Mouse (Mus musculus) stomach, embryonic 15.5 days (tissue): ENCODE measurements around the gene Add3. TPM values are rescaled to one million over a fixed set of nuclear protein-coding genes. Genes with fewer than 3 reads are reported as not detected.

Experiments used
- ATAC-seq: fragments of 200-750 bp; cut with Nextera tagmentation; 2 replicates; pipeline ENCODE4 v1.8.0; 2017; ENCODE audit warnings: low read depth, moderate number of reproducible peaks, moderate TSS enrichment; ENCODE audit not compliant: insufficient read depth, low FRiP score
- H3K27ac ChIP-seq: fragments of 300-500 bp; sonication (generic); 2 replicates; pipeline ENCODE4 v1.5.1; 2015; ENCODE audit warnings: mild to moderate bottlenecking, inconsistent platforms
- H3K27me3 ChIP-seq: fragments of 300-500 bp; sonication (generic); replicated peaks from 2 replicates; pipeline ENCODE4 v1.6.1; 2015; ENCODE audit warnings: inconsistent platforms
- H3K36me3 ChIP-seq: fragments of 300-500 bp; sonication (generic); 2 replicates; pipeline ENCODE4 v1.6.1; 2015; ENCODE audit warnings: inconsistent platforms
- H3K4me1 ChIP-seq: fragments of 300-500 bp; sonication (generic); 2 replicates; pipeline ENCODE4 v1.6.1; 2015; ENCODE audit warnings: inconsistent platforms
- H3K4me2 ChIP-seq: fragments of 300-500 bp; sonication (generic); 2 replicates; pipeline ENCODE4 v1.6.1; 2015; ENCODE audit warnings: mild to moderate bottlenecking, inconsistent platforms
- H3K4me3 ChIP-seq: fragments of 300-500 bp; sonication (generic); replicated peaks from 2 replicates; pipeline ENCODE4 v1.5.1; 2015; ENCODE audit warnings: inconsistent platforms
- H3K9ac ChIP-seq: fragments of 300-500 bp; sonication (generic); 2 replicates; pipeline ENCODE4 v1.6.1; 2015; ENCODE audit warnings: inconsistent platforms
- H3K9me3 ChIP-seq: fragments of 300-500 bp; sonication (generic); 2 replicates; pipeline ENCODE4 v1.6.1; 2016; ENCODE audit warnings: inconsistent platforms
- WGBS: fragments of 180-500 bp; shearing (Covaris S2); methylation state at CpG from one replicate; pipeline ENCODE4 v1.1.7; 2015; 5-methylcytosine and 5-hydroxymethylcytosine counted together
- polyA plus RNA-seq: library from polyadenylated mRNA; unstranded; fragments of >200 nt; fragmentation: Nextera tagmentation; extraction: Ambion mirVana; gene quantifications from 2 replicates; pipeline ENCODE4 v1.2.1, GENCODE M21; 2015

Gene Add3
- polyA plus RNA-seq, 1 experiment from 2014 or later: 89.0 TPM

GRCm38 (mm10) chr19:53273055-53273722 is 132.9 kb downstream of the Add3 start:
- H3K9ac ChIP-seq: no peak overlapping the region
- no peaks in the 10 kb centered on the region for H3K9me3 ChIP-seq
- 79% methylated on average over 17 of the region's 17 CpGs for WGBS
- H3K27me3 ChIP-seq: no peaks in the 10 kb centered on the region
- no peaks in the 10 kb centered on the region for H3K36me3 ChIP-seq
- no peak overlapping the region for H3K4me2 ChIP-seq
- H3K27ac ChIP-seq: no peak overlapping the region
- H3K4me1 ChIP-seq: no peaks in the 10 kb centered on the region
- no peak overlapping the region for H3K4me3 ChIP-seq
- ATAC-seq: no peak

- WGBS: 85% methylated on average over 23 of the region's 23 CpGs
- ATAC-seq: no peak
- H3K9ac ChIP-seq: no peak overlapping the region
- H3K27me3 ChIP-seq: no peaks in the 10 kb centered on the region
- no peak overlapping the region for H3K4me3 ChIP-seq
- no peak overlapping the region for H3K4me2 ChIP-seq
- H3K4me1 ChIP-seq: no peaks in the 10 kb centered on the region
- H3K27ac ChIP-seq: no peak overlapping the region
- no peaks in the 10 kb centered on the region for H3K36me3 ChIP-seq
- H3K9me3 ChIP-seq: no peaks in the 10 kb centered on the region
Observed at GRCm38 (mm10) chr19:53273781-53274428, 133.7 kb downstream of the Add3 start.

GRCm38 (mm10) chr19:53275204-53275603 is 135.0 kb downstream of the Add3 start:
- Histone ChIP-seq H3K4me3 (no peak overlapping the region), H3K4me2 (no peak overlapping the region), H3K36me3 (no peaks in the 10 kb centered on the region), H3K27ac (no peak overlapping the region), H3K4me1 (no peaks in the 10 kb centered on the region), H3K27me3 (no peaks in the 10 kb centered on the region), H3K9me3 (no peaks in the 10 kb centered on the region), H3K9ac (no peak overlapping the region)
- WGBS: 29% methylated on average over 3 of the region's 3 CpGs
- no peak for ATAC-seq

- Histone ChIP-seq H3K27ac (no peak overlapping the region), H3K4me3 (no peak overlapping the region), H3K36me3 (no peaks in the 10 kb centered on the region), H3K9ac (no peak overlapping the region), H3K9me3 (no peaks in the 10 kb centered on the region), H3K4me1 (no peaks in the 10 kb centered on the region), H3K27me3 (no peaks in the 10 kb centered on the region), H3K4me2 (peak overlapping the region; percentile 11; the same call in 1 of the 2 replicates)
- ATAC-seq: no peak
- 59% methylated on average over 19 of the region's 19 CpGs for WGBS
Observed at GRCm38 (mm10) chr19:53276902-53277707, 136.9 kb downstream of the Add3 start.

GRCm38 (mm10) chr19:53278491-53279415 is 138.5 kb downstream of the Add3 start:
- Histone ChIP-seq H3K27ac (no peak overlapping the region), H3K36me3 (no peaks in the 10 kb centered on the region), H3K27me3 (no peaks in the 10 kb centered on the region), H3K9me3 (no peaks in the 10 kb centered on the region), H3K4me1 (no peaks in the 10 kb centered on the region), H3K9ac (no peak overlapping the region), H3K4me3 (no peak overlapping the region), H3K4me2 (no peak overlapping the region)
- 72% methylated on average over 19 of the region's 19 CpGs for WGBS
- no peak for ATAC-seq

GRCm38 (mm10) chr19:53280254-53280653 is 140.0 kb downstream of the Add3 start:
- WGBS: 78% methylated on average over 8 of the region's 8 CpGs
- no peak for ATAC-seq
- Histone ChIP-seq H3K4me3 (no peak overlapping the region), H3K9ac (no peak overlapping the region), H3K27ac (no peak overlapping the region), H3K4me1 (peaks cover 5% of the 10 kb centered on the region; the same call in 1 of the 2 replicates), H3K27me3 (no peaks in the 10 kb centered on the region), H3K4me2 (no peak overlapping the region), H3K9me3 (no peaks in the 10 kb centered on the region), H3K36me3 (no peaks in the 10 kb centered on the region)

GRCm38 (mm10) chr19:53282571-53282970 is 142.3 kb downstream of the Add3 start:
- no peak for ATAC-seq
- Histone ChIP-seq H3K9me3 (no peaks in the 10 kb centered on the region), H3K4me1 (peaks cover 5% of the 10 kb centered on the region; the same call in 1 of the 2 replicates), H3K9ac (no peak overlapping the region), H3K4me3 (no peak overlapping the region), H3K27ac (no peak overlapping the region), H3K4me2 (no peak overlapping the region), H3K36me3 (no peaks in the 10 kb centered on the region), H3K27me3 (no peaks in the 10 kb centered on the region)
- 71% methylated on average over 10 of the region's 10 CpGs for WGBS

- Histone ChIP-seq H3K4me3 (no peak overlapping the region), H3K36me3 (no peaks in the 10 kb centered on the region), H3K27me3 (no peaks in the 10 kb centered on the region), H3K27ac (no peak overlapping the region), H3K9me3 (no peaks in the 10 kb centered on the region), H3K9ac (no peak overlapping the region), H3K4me1 (peaks cover 5% of the 10 kb centered on the region; the same call in 1 of the 2 replicates), H3K4me2 (no peak overlapping the region)
- WGBS: 73% methylated on average over 7 of the region's 7 CpGs
- no peak for ATAC-seq
Observed at GRCm38 (mm10) chr19:53283742-53284141, 143.5 kb downstream of the Add3 start.

- WGBS: 40% methylated on average over 20 of the region's 20 CpGs
- Histone ChIP-seq H3K4me2 (no peak overlapping the region), H3K27me3 (no peaks in the 10 kb centered on the region), H3K9me3 (no peaks in the 10 kb centered on the region), H3K27ac (no peak overlapping the region), H3K9ac (no peak overlapping the region), H3K4me3 (no peak overlapping the region), H3K4me1 (peaks cover 5% of the 10 kb centered on the region; the same call in 1 of the 2 replicates), H3K36me3 (no peaks in the 10 kb centered on the region)
- ATAC-seq: no peak
Observed at GRCm38 (mm10) chr19:53284268-53285208, 144.3 kb downstream of the Add3 start.

GRCm38 (mm10) chr19:53296331-53297254 is 156.3 kb downstream of the Add3 start:
- 68% methylated on average over 23 of the region's 23 CpGs for WGBS
- Histone ChIP-seq H3K27me3 (no peaks in the 10 kb centered on the region), H3K4me2 (no peak overlapping the region; the same call in 1 of the 2 replicates), H3K4me3 (no peak overlapping the region), H3K9me3 (no peaks in the 10 kb centered on the region), H3K27ac (no peak overlapping the region), H3K36me3 (no peaks in the 10 kb centered on the region), H3K9ac (no peak overlapping the region), H3K4me1 (no peaks in the 10 kb centered on the region)
- no peak for ATAC-seq
